Mouse (Mus musculus) ES-E14 (cell line): ENCODE data around the gene Mllt11. TPM values are rescaled to one million over a fixed set of nuclear protein-coding genes. Genes with fewer than 3 reads are reported as not detected.

Source experiments
- DNase-seq: peaks from one replicate; pipeline ENCODE4 v3.0.0-alpha.2; 2013; ENCODE audit warnings: low read depth, low spot score
- H3K27ac ChIP-seq: 2 replicates; pipeline ENCODE4 v1.5.1; 2012; ENCODE audit warnings: low read depth, mild to moderate bottlenecking, low read length, moderate library complexity, mixed read lengths; ENCODE audit not compliant: poor library complexity, insufficient read depth, severe bottlenecking
- H3K36me3 ChIP-seq: 2 replicates; pipeline ENCODE4 v1.6.1; 2012; ENCODE audit warnings: mild to moderate bottlenecking, low read length, moderate library complexity, mixed read lengths; ENCODE audit not compliant: control insufficient read depth, poor library complexity, insufficient read depth, severe bottlenecking
- H3K4me1 ChIP-seq, 2 experiments: fragments of 150-350 bp in 1 of 2; sonication (generic) in 1 of 2; 2 replicates each; pipeline ENCODE4 v1.6.1; 2012; ENCODE audit warnings: low read length in 2 of 2, mild to moderate bottlenecking in 1 of 2, mixed read lengths in 1 of 2; ENCODE audit not compliant: control insufficient read depth in 2 of 2, insufficient read depth in 2 of 2, poor library complexity in 1 of 2
- H3K4me3 ChIP-seq, 2 experiments: fragments of 150-350 bp in 1 of 2; sonication (generic) in 1 of 2; 2 replicates each; pipeline ENCODE4 v1.5.1; 2012; ENCODE audit warnings: low read length in 2 of 2, low read depth in 1 of 2, mild to moderate bottlenecking in 1 of 2, mixed read lengths in 1 of 2; ENCODE audit not compliant: insufficient read depth in 1 of 2, poor library complexity in 1 of 2, severe bottlenecking in 1 of 2
- H3K9ac ChIP-seq: 2 replicates; pipeline ENCODE4 v1.6.1; 2012; ENCODE audit warnings: low read depth, mild to moderate bottlenecking, low read length, mixed read lengths; ENCODE audit not compliant: poor library complexity, insufficient read depth, severe bottlenecking
- H3K9me3 ChIP-seq: fragments of 150-350 bp; sonication (generic); 2 replicates; pipeline ENCODE4 v1.6.1; 2012; ENCODE audit warnings: low read depth, mild to moderate bottlenecking, low read length; ENCODE audit not compliant: control insufficient read depth, insufficient read depth
- CHD2 ChIP-seq: IDR thresholded peaks from 2 replicates; pipeline ENCODE4 v1.6.1; 2014; ENCODE audit warnings: mild to moderate bottlenecking, low read depth, low read length, inconsistent platforms
- HCFC1 ChIP-seq: IDR thresholded peaks from 2 replicates; pipeline ENCODE4 v1.6.1; 2012; ENCODE audit warnings: low read length, inconsistent platforms, borderline replicate concordance; ENCODE audit not compliant: insufficient read depth
- MAFK ChIP-seq: IDR thresholded peaks from 2 replicates; pipeline ENCODE4 v1.6.1; 2014; ENCODE audit warnings: mild to moderate bottlenecking, low read depth, low read length, inconsistent platforms; ENCODE audit not compliant: insufficient read depth
- ZC3H11A ChIP-seq: IDR thresholded peaks from 2 replicates; pipeline ENCODE4 v1.6.1; 2012; ENCODE audit warnings: low read depth, mild to moderate bottlenecking, inconsistent platforms, low read length, borderline replicate concordance
- ZNF384 ChIP-seq: IDR thresholded peaks from 2 replicates; pipeline ENCODE4 v1.6.1; 2012; ENCODE audit warnings: low read depth, low read length, inconsistent platforms
- in situ Hi-C, 2 experiments: fragments of 600-800 bp; cut with MboI; formaldehyde crosslinking; loops; one replicate each; pipeline ENCODE4 v1.15.1; 2025; ENCODE audit warnings: low sequenced_read_pairs in 2 of 2, inconsistent platforms in 1 of 2; ENCODE audit not compliant: unreplicated experiment in 2 of 2
- total RNA-seq: library from RNA; depleted of rRNA; stranded (reverse); fragments of 300-350 nt; gene quantifications from 2 replicates; pipeline ENCODE4 v1.2.3, GENCODE M21; 2012

Mllt11 gene
- total RNA-seq, 1 experiment, result 10.1 TPM

GRCm38 (mm10) chr3:95270766-95271364 lies 38.9 kb upstream of the Mllt11 start:
- Histone ChIP-seq H3K27ac (peak overlapping the region; percentile 56), H3K4me3 (0 out of 4 replicates have a peak overlapping the region, but pooled peaks of 1 of the 2 experiments have one; percentile 11), H3K9me3 (no peaks in the 10 kb centered on the region), H3K4me1 (peaks cover 9 to 31% of the 10 kb centered on the region in 2 experiments), H3K9ac (peak overlapping the region; percentile 20; the same call in 1 of the 2 replicates), H3K36me3 (peaks cover 11% of the 10 kb centered on the region)
- in situ Hi-C loops, result no loop called here
- TF ChIP-seq MAFK (no peak), ZNF384 (no peak), CHD2 (no peak), ZC3H11A (no peak), HCFC1 (no peak)
- no peak for DNase-seq

- Histone ChIP-seq H3K9ac (peak overlapping the region; percentile 48; the same call in 1 of the 2 replicates), H3K4me3 (0 out of 4 replicates have a peak overlapping the region, but pooled peaks of 1 of the 2 experiments have one; percentile 5), H3K9me3 (no peaks in the 10 kb centered on the region), H3K36me3 (peaks cover 13% of the 10 kb centered on the region), H3K27ac (peak overlapping the region; percentile 24; the same call in 1 of the 2 replicates), H3K4me1 (peaks cover 9 to 28% of the 10 kb centered on the region in 2 experiments)
- DNase-seq, result no peak
- in situ Hi-C loops, result no loop called here
- TF ChIP-seq HCFC1, result no peak
- no peak for TF ChIP-seq MAFK
- no peak for TF ChIP-seq ZNF384
- no peak for TF ChIP-seq CHD2
- no peak for TF ChIP-seq ZC3H11A
These were observed 37.8 kb upstream of the Mllt11 start for GRCm38 (mm10) chr3:95269789-95270188.

- H3K27ac ChIP-seq, result no peak overlapping the region
- H3K36me3 ChIP-seq, result peaks cover 19% of the 10 kb centered on the region
- H3K9me3 ChIP-seq, result no peaks in the 10 kb centered on the region
- DNase-seq, result no peak
- TF ChIP-seq ZC3H11A, result no peak
- TF ChIP-seq CHD2, result no peak
- no peak for TF ChIP-seq MAFK
- no peak for TF ChIP-seq ZNF384
- no peak for TF ChIP-seq HCFC1
- in situ Hi-C loops, result no loop called here
- H3K4me1 ChIP-seq, result peaks cover 9 to 21% of the 10 kb centered on the region in 2 experiments
- no peak overlapping the region for H3K9ac ChIP-seq
- no peak overlapping the region for H3K4me3 ChIP-seq
These were observed 35.9 kb upstream of the Mllt11 start for GRCm38 (mm10) chr3:95267855-95268254.

- Histone ChIP-seq H3K36me3 (peaks cover 20% of the 10 kb centered on the region), H3K27ac (no peak overlapping the region), H3K9ac (no peak overlapping the region), H3K4me3 (no peak overlapping the region), H3K4me1 (peaks cover 5 to 15% of the 10 kb centered on the region in 2 experiments; a peak in 3 of 4 replicates), H3K9me3 (no peaks in the 10 kb centered on the region)
- no peak for TF ChIP-seq ZNF384
- no peak for TF ChIP-seq ZC3H11A
- TF ChIP-seq MAFK, result no peak
- TF ChIP-seq CHD2, result no peak
- no peak for TF ChIP-seq HCFC1
- no peak for DNase-seq
- in situ Hi-C loops, result no loop called here
These were observed 34.1 kb upstream of the Mllt11 start for GRCm38 (mm10) chr3:95266052-95266451.

GRCm38 (mm10) chr3:95264724-95265123 lies 32.8 kb upstream of the Mllt11 start:
- DNase-seq, result no peak
- H3K36me3 ChIP-seq, result peaks cover 25% of the 10 kb centered on the region
- H3K4me3 ChIP-seq, result no peak overlapping the region
- TF ChIP-seq CHD2 (no peak), ZNF384 (no peak), ZC3H11A (no peak), HCFC1 (no peak), MAFK (no peak)
- H3K27ac ChIP-seq, result no peak overlapping the region
- H3K9me3 ChIP-seq, result no peaks in the 10 kb centered on the region
- in situ Hi-C loops, result no loop called here
- peaks cover 3 to 11% of the 10 kb centered on the region in 2 experiments; a peak in 2 of 4 replicates for H3K4me1 ChIP-seq
- no peak overlapping the region for H3K9ac ChIP-seq
